Mouse (Mus musculus) gastrocnemius, postnatal 14 days (tissue): ENCODE measurements around the gene Gm20914. TPM values are rescaled to one million over a fixed set of nuclear protein-coding genes. Genes with fewer than 3 reads are reported as not detected.
"Not testable (repeated sequence)": the region's sequence is repeated elsewhere in the genome, so short reads cannot be mapped to it uniquely, and the experiment has no call there.

Experiments
- DNase-seq: peaks from one replicate; pipeline ENCODE4 v3.0.0; 2021; ENCODE audit warnings: mixed read lengths
- intact Hi-C: fragments of 180-260 bp; cut with DNase I; formaldehyde crosslinking; loops from one replicate; pipeline ENCODE4 v1.15.1; 2025; ENCODE audit warnings: low total_unique reads
- long read RNA-seq, 2 experiments: library from polyadenylated mRNA; stranded (forward); transcript quantifications; one replicate each; pipeline ENCODE4 v2.0.0; 2021
- total RNA-seq, 2 experiments: library from RNA; stranded (reverse); gene quantifications; 2 replicates each; pipeline ENCODE4 v1.2.3; 2021

The Gm20914 gene
- total RNA-seq, result not detected
- long read RNA-seq, experiment 1, result 0 reads
- long read RNA-seq, experiment 2, result 0 reads

DNA sequence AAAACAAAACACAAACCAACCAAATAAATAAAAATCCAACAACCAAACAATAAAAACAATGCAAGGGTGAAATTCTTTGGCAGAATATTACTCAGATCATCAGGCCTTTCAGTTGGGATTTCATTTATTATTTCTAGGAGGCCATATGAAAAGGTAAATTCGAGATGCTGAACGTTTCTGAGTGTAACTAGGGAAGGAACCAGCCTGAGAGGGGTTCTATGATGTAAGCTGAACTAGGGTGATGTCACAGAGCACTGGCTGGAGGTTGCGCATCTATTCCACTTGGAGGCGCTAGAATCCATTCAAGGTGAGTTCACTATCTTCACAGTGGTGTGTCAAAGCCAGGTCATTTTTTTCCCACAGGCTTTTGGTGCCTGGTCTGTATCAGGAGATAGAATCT lies at the start of gene Gm20914:
Gm20914 (plus strand) TSS at position 301 of the 400 bp plus-strand sequence.
- DNase-seq, intact Hi-C loops: not testable (repeated sequence)

Other genes with a start within 250 kb of the Gm20914 start
- gene Gm21854, start 69.0 kb upstream of the Gm20914 start, total RNA-seq, result not detected
- gene Gm28171, start 67.4 kb downstream of the Gm20914 start, total RNA-seq, result not detected
- not detected for gene Gm21778, start 216.5 kb downstream of the Gm20914 start, total RNA-seq